Mouse (Mus musculus): Measurements from ENCODE around the gene Pde6h.
A peak's percentile ranks its signal among the peaks of the same experiment; 100 is the strongest.

The Pde6h gene

GRCm38 (mm10) chr6:136910247-136910890 is 13.3 kb upstream of the Pde6h start:
- DNase-seq (ENCODE audit: low read depth in 1 of 2, low spot score in 2 of 2): no peak

- no peak for DNase-seq (ENCODE audit: low read depth in 1 of 2, low spot score in 2 of 2)
Measured at GRCm38 (mm10) chr6:136912751-136913265, 10.8 kb upstream of the Pde6h start.

GRCm38 (mm10) chr6:136913384-136914126 is 10.1 kb upstream of the Pde6h start:
- DNase-seq (ENCODE audit: low read depth in 1 of 2, low spot score in 2 of 2): no peak

GRCm38 (mm10) chr6:136914234-136914633 is 9.4 kb upstream of the Pde6h start:
- no peak for DNase-seq (ENCODE audit: low read depth in 1 of 2, low spot score in 2 of 2)

GRCm38 (mm10) chr6:136915721-136916395 is 7.8 kb upstream of the Pde6h start:
- DNase-seq (ENCODE audit: low read depth in 1 of 2, low spot score in 2 of 2): no peak

- no peak for DNase-seq (ENCODE audit: low read depth in 1 of 2, low spot score in 2 of 2)
Measured at GRCm38 (mm10) chr6:136917885-136918284, 5.7 kb upstream of the Pde6h start.

GRCm38 (mm10) chr6:136920320-136921257 is 3.0 kb upstream of the Pde6h start:
- peak in 1 of 2 experiments; percentile 41 for DNase-seq (ENCODE audit: low read depth in 1 of 2, low spot score in 2 of 2)

- no peak for DNase-seq (ENCODE audit: low read depth in 1 of 2, low spot score in 2 of 2)
Measured at GRCm38 (mm10) chr6:136921601-136922000, 2.0 kb upstream of the Pde6h start.

- DNase-seq (ENCODE audit: low read depth in 1 of 2, low spot score in 2 of 2): no peak
Measured at GRCm38 (mm10) chr6:136922080-136922479, 1.6 kb upstream of the Pde6h start, which contains the start of gene Erp27. Gene Erp27 (minus strand): TSS chr6:136922180.

- DNase-seq (ENCODE audit: low read depth in 1 of 2, low spot score in 2 of 2): no peak
Measured at GRCm38 (mm10) chr6:136922871-136923270, 761 bp upstream of the Pde6h start.

- no peak for DNase-seq (ENCODE audit: low read depth in 1 of 2, low spot score in 2 of 2)
Measured at GRCm38 (mm10) chr6:136925049-136925448, 1.4 kb downstream of the Pde6h start.

GRCm38 (mm10) chr6:136927626-136928025 is 4.0 kb downstream of the Pde6h start:
- DNase-seq (ENCODE audit: low read depth in 1 of 2, low spot score in 2 of 2): no peak

- DNase-seq (ENCODE audit: low read depth in 1 of 2, low spot score in 2 of 2): no peak
Measured at GRCm38 (mm10) chr6:136930677-136931076, 7.0 kb downstream of the Pde6h start.

GRCm38 (mm10) chr6:136931246-136931645 is 7.6 kb downstream of the Pde6h start:
- no peak for DNase-seq (ENCODE audit: low read depth in 1 of 2, low spot score in 2 of 2)

- DNase-seq (ENCODE audit: low read depth in 1 of 2, low spot score in 2 of 2): no peak
Measured at GRCm38 (mm10) chr6:136934068-136934467, 10.4 kb downstream of the Pde6h start.

- DNase-seq (ENCODE audit: low read depth in 1 of 2, low spot score in 2 of 2): no peak
Measured at GRCm38 (mm10) chr6:136935233-136935632, 11.6 kb downstream of the Pde6h start.

- no peak for DNase-seq (ENCODE audit: low read depth in 1 of 2, low spot score in 2 of 2)
Measured at GRCm38 (mm10) chr6:136936361-136936760, 12.7 kb downstream of the Pde6h start.

GRCm38 (mm10) chr6:136937117-136937516 is 13.5 kb downstream of the Pde6h start:
- DNase-seq (ENCODE audit: low read depth in 1 of 2, low spot score in 2 of 2): no peak

GRCm38 (mm10) chr6:136938331-136939126 is 14.9 kb downstream of the Pde6h start:
- peak in 1 of 2 experiments; percentile 44 for DNase-seq (ENCODE audit: low read depth in 1 of 2, low spot score in 2 of 2)
